Mouse (Mus musculus): ENCODE measurements around the gene Prox1. TPM values are rescaled to one million over a fixed set of nuclear protein-coding genes. Genes with fewer than 3 reads are reported as not detected.

The Prox1 gene
- polyA plus RNA-seq, 1 experiment from 2014 or later = 3.1 TPM

DNA sequence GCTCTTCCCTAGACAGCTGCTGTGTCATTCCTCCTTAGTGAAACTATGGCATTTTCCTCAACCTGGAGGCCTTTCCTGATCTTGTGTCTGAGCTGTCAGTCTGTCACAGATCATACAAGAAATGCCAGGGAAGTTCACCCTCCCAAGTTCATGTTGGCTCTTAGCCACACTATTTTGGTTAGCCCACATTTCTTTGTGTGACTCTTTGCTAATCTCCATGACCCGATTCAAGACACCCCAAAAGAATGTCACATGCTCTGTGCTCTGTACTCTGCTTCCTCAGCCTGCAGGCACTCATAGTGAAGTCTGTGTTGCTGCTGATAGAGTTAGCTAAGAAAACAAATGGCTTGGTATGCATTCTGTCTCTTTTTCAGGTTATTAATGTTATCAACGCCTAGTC is 18.6 kb upstream of the Prox1 start:
- peaks cover 80% of the 10 kb centered on the region for H3K27me3 ChIP-seq (ENCODE audit: poor library complexity, severe bottlenecking)
- 75% methylated on average over 2 of the region's 2 CpGs for WGBS
- H3K4me3 ChIP-seq = no peak overlapping the region
- H3K36me3 ChIP-seq (replicated peaks) = no peaks in the 10 kb centered on the region
- H3K4me1 ChIP-seq = peaks cover 48% of the 10 kb centered on the region
- DNase-seq (ENCODE audit: extremely low spot score, low spot score) = no peak
- H3K27ac ChIP-seq = no peak overlapping the region
- no peaks in the 10 kb centered on the region for H3K9me3 ChIP-seq

GRCm38 (mm10) chr1:190186336-190186735 is 15.8 kb upstream of the Prox1 start:
- peaks cover 69% of the 10 kb centered on the region for H3K27me3 ChIP-seq (ENCODE audit: poor library complexity, severe bottlenecking)
- no peaks in the 10 kb centered on the region for H3K36me3 ChIP-seq (replicated peaks)
- peaks cover 39% of the 10 kb centered on the region for H3K4me1 ChIP-seq
- no peak overlapping the region for H3K27ac ChIP-seq
- DNase-seq (ENCODE audit: extremely low spot score, low spot score) = no peak
- 89% methylated on average over 4 of the region's 4 CpGs for WGBS
- H3K9me3 ChIP-seq = no peaks in the 10 kb centered on the region
- H3K4me3 ChIP-seq = no peak overlapping the region

GRCm38 (mm10) chr1:190185284-190185683 is 14.8 kb upstream of the Prox1 start:
- no peak overlapping the region for H3K27ac ChIP-seq
- peaks cover 69% of the 10 kb centered on the region for H3K27me3 ChIP-seq (ENCODE audit: poor library complexity, severe bottlenecking)
- H3K4me1 ChIP-seq = peaks cover 39% of the 10 kb centered on the region
- 87% methylated on average over 10 of the region's 10 CpGs for WGBS
- H3K4me3 ChIP-seq = no peak overlapping the region
- H3K36me3 ChIP-seq (replicated peaks) = no peaks in the 10 kb centered on the region
- DNase-seq (ENCODE audit: extremely low spot score, low spot score) = no peak
- no peaks in the 10 kb centered on the region for H3K9me3 ChIP-seq

DNA sequence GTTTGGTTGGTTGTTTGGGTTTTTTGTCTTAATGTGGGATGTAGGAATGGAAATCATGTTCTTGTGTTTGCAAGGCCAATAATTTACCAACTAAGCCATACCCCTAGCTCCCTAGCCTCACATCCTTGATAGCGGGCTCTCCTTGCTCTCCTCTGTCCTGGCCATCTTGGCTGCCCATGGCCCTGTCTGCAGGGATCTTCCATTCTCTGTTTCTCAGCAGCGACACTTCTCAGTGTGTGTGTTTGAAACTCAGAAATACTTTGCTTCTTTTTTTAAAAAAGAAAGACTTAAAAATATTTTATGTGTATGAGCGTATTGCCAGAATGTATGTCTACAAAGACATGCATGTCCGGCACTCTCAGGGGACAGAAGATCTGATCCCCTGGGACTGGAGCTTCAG is 13.1 kb upstream of the Prox1 start:
- DNase-seq (ENCODE audit: extremely low spot score, low spot score) = no peak
- H3K4me1 ChIP-seq = peaks cover 26% of the 10 kb centered on the region
- H3K9me3 ChIP-seq = no peaks in the 10 kb centered on the region
- no peak overlapping the region for H3K27ac ChIP-seq
- 93% methylated on average over 4 of the region's 4 CpGs for WGBS
- H3K4me3 ChIP-seq = no peak overlapping the region
- peaks cover 71% of the 10 kb centered on the region for H3K27me3 ChIP-seq (ENCODE audit: poor library complexity, severe bottlenecking)
- no peaks in the 10 kb centered on the region for H3K36me3 ChIP-seq (replicated peaks)

GRCm38 (mm10) chr1:190181765-190182164 is 11.3 kb upstream of the Prox1 start:
- H3K4me3 ChIP-seq = no peak overlapping the region
- WGBS = 72% methylated on average over 7 of the region's 7 CpGs
- peaks cover 31% of the 10 kb centered on the region for H3K4me1 ChIP-seq
- H3K27me3 ChIP-seq (ENCODE audit: poor library complexity, severe bottlenecking) = peaks cover 78% of the 10 kb centered on the region
- no peaks in the 10 kb centered on the region for H3K36me3 ChIP-seq (replicated peaks)
- DNase-seq (ENCODE audit: extremely low spot score, low spot score) = no peak
- no peaks in the 10 kb centered on the region for H3K9me3 ChIP-seq
- no peak overlapping the region for H3K27ac ChIP-seq

- DNase-seq (ENCODE audit: extremely low spot score, low spot score) = no peak
- Histone ChIP-seq H3K4me3 (no peak overlapping the region), H3K36me3 (replicated peaks) (no peaks in the 10 kb centered on the region), H3K4me1 (peaks cover 31% of the 10 kb centered on the region), H3K9me3 (no peaks in the 10 kb centered on the region), H3K27me3 (ENCODE audit: poor library complexity, severe bottlenecking) (peaks cover 78% of the 10 kb centered on the region), H3K27ac (no peak overlapping the region)
- WGBS = 42% methylated on average over 6 of the region's 6 CpGs
Measured at GRCm38 (mm10) chr1:190180861-190181260, 10.3 kb upstream of the Prox1 start.

- no peak overlapping the region for H3K27ac ChIP-seq
- H3K4me1 ChIP-seq = peaks cover 59% of the 10 kb centered on the region
- WGBS = 23% methylated on average over 3 of the region's 3 CpGs
- no peak for DNase-seq (ENCODE audit: extremely low spot score, low spot score)
- H3K36me3 ChIP-seq (replicated peaks) = no peaks in the 10 kb centered on the region
- no peak overlapping the region for H3K4me3 ChIP-seq
- H3K27me3 ChIP-seq (ENCODE audit: poor library complexity, severe bottlenecking) = peaks cover 98% of the 10 kb centered on the region
- no peaks in the 10 kb centered on the region for H3K9me3 ChIP-seq
Measured at GRCm38 (mm10) chr1:190176961-190177360, 6.4 kb upstream of the Prox1 start.

GRCm38 (mm10) chr1:190174671-190175661 is 4.5 kb upstream of the Prox1 start:
- no peaks in the 10 kb centered on the region for H3K36me3 ChIP-seq (replicated peaks)
- WGBS = 2% methylated on average over 65 of the region's 65 CpGs
- peaks cover 60% of the 10 kb centered on the region for H3K4me1 ChIP-seq
- peak overlapping the region; percentile 87 for H3K27ac ChIP-seq
- peak; percentile 55 for DNase-seq (ENCODE audit: extremely low spot score, low spot score)
- peaks cover 93% of the 10 kb centered on the region for H3K27me3 ChIP-seq (ENCODE audit: poor library complexity, severe bottlenecking)
- H3K9me3 ChIP-seq = no peaks in the 10 kb centered on the region
- peak overlapping the region; percentile 58 for H3K4me3 ChIP-seq

GRCm38 (mm10) chr1:190174231-190174630 is 3.7 kb upstream of the Prox1 start:
- Histone ChIP-seq H3K36me3 (replicated peaks) (no peaks in the 10 kb centered on the region), H3K9me3 (no peaks in the 10 kb centered on the region), H3K4me3 (peak overlapping the region; percentile 58), H3K27ac (no peak overlapping the region), H3K27me3 (ENCODE audit: poor library complexity, severe bottlenecking) (peaks cover 88% of the 10 kb centered on the region), H3K4me1 (peaks cover 67% of the 10 kb centered on the region)
- peak; percentile 64 for DNase-seq (ENCODE audit: extremely low spot score, low spot score)
- WGBS = 0% methylated on average over 13 of the region's 13 CpGs

DNA sequence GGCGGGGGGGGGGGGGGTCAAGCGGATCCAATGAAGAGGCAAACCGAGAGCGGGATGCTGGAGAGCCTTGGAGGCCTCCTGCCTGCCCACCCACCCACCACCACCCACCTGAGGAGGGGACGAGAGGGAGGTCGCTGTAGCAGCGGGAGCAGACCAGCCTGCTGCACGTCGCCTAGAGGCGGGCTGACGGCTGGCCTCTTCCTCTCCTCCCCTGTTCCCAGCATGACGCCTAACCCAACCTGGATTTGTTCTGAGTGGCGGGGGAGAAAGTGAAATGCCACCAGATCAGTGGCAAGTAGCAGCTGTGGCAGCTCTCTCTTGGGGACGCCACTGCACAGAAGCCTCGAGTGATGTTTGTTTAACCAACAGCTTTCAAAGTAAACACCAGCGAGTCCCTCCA is 3.1 kb upstream of the Prox1 start:
- H3K36me3 ChIP-seq (replicated peaks) = no peaks in the 10 kb centered on the region
- H3K4me1 ChIP-seq = peaks cover 73% of the 10 kb centered on the region
- WGBS = 0% methylated on average over 16 of the region's 16 CpGs
- H3K27me3 ChIP-seq (ENCODE audit: poor library complexity, severe bottlenecking) = peaks cover 88% of the 10 kb centered on the region
- no peaks in the 10 kb centered on the region for H3K9me3 ChIP-seq
- DNase-seq (ENCODE audit: extremely low spot score, low spot score) = peak; percentile 53
- peak overlapping the region; percentile 36 for H3K4me3 ChIP-seq
- H3K27ac ChIP-seq = no peak overlapping the region

- H3K4me1 ChIP-seq = peaks cover 79% of the 10 kb centered on the region
- H3K4me3 ChIP-seq = peak overlapping the region; percentile 36
- WGBS = under 1% methylated on average over 24 of the region's 24 CpGs
- H3K27me3 ChIP-seq (ENCODE audit: poor library complexity, severe bottlenecking) = peaks cover 88% of the 10 kb centered on the region
- H3K36me3 ChIP-seq (replicated peaks) = no peaks in the 10 kb centered on the region
- peak; percentile 59 for DNase-seq (ENCODE audit: extremely low spot score, low spot score)
- peak overlapping the region; percentile 4; the same call in 1 of the 2 replicates for H3K27ac ChIP-seq
- H3K9me3 ChIP-seq = no peaks in the 10 kb centered on the region
Measured at GRCm38 (mm10) chr1:190172979-190173461, 2.5 kb upstream of the Prox1 start.

GRCm38 (mm10) chr1:190172311-190172978 is 1.9 kb upstream of the Prox1 start:
- peaks cover 88% of the 10 kb centered on the region for H3K27me3 ChIP-seq (ENCODE audit: poor library complexity, severe bottlenecking)
- H3K36me3 ChIP-seq (replicated peaks) = no peaks in the 10 kb centered on the region

More at GRCm38 (mm10) chr1:190172311-190172978, 1.9 kb upstream of the Prox1 start:
- DNase-seq (ENCODE audit: extremely low spot score, low spot score) = peak; percentile 49
- Histone ChIP-seq H3K4me3 (peak overlapping the region; percentile 36), H3K27ac (peak overlapping the region; percentile 4; the same call in 1 of the 2 replicates), H3K4me1 (peaks cover 85% of the 10 kb centered on the region), H3K9me3 (no peaks in the 10 kb centered on the region)
- under 1% methylated on average over 32 of the region's 32 CpGs for WGBS
